Mouse (Mus musculus) induced T-regulatory cell, adult 2 months (primary cell): ENCODE results near the gene Plekho2.

ENCODE experiments used
- DNase-seq: peaks from one replicate; pipeline ENCODE4 v3.0.0-alpha.2; 2012; ENCODE audit warnings: low read depth

Plekho2 gene

DNA sequence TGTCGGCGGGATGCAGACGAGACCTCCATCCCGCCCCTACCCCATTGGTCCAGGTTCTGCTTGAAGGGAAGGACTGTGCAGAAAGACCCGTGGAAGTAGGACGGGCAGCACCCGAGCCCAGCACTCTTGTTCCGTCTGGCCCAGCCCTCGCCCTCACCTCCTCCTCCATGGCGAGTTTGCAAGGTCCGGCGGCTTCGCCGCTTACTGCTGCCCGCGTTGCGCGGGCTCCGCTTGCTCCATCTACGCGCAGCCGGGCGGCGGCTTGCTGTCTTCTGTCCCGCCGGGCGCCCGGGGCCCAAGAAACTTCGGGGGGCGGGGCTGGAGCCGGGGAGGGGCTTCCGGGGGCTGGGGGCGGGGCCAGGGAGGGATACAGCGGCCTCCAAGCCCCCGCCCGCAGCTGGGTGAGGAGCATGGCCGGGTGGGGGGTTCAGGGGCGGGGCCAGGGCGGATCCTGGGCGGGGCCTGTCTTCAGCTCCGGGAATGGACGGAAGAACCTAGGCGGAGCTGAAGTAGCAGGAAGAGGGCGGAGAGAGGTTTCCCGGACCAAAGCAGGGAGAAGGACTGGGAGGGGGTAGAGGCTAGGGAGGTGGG is at the start of gene Plekho2:
Plekho2 (minus strand) TSS at position 260 of the 591 bp plus-strand sequence.
- DNase-seq: peak; percentile 97

- DNase-seq: peak; percentile 42
These were observed 49.4 kb upstream of the Plekho2 start, which contains the start of gene Rbpms2 for GRCm38 (mm10) chr9:65629025-65629766. TSS of gene Rbpms2 (plus strand) at chr9:65629648.

DNA sequence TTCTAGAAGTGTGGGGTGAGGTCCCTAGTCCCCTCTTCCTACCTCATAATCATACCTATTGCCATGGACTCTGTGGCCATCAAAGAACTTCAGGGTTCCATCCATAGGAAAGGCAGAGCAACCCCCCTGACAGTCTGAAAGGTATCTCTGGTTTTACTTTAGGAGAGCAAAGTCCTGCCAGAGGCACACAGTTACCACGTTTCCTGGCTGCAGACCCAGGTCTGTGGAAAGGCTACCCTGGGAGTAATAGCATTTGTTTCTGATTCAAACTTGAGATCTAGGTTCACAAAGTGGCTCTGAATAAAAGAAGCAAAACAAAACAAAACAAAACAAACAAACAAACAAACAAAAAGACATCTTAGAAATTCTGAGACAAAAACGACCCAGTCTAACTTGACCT is 44.4 kb upstream of the Plekho2 start:
- no peak for DNase-seq

GRCm38 (mm10) chr9:65622826-65623225 is 43.0 kb upstream of the Plekho2 start:
- DNase-seq: peak; percentile 76

GRCm38 (mm10) chr9:65621666-65622065 is 41.8 kb upstream of the Plekho2 start:
- no peak for DNase-seq

- no peak for DNase-seq
These were observed 41.4 kb upstream of the Plekho2 start for GRCm38 (mm10) chr9:65621196-65621595.

DNA sequence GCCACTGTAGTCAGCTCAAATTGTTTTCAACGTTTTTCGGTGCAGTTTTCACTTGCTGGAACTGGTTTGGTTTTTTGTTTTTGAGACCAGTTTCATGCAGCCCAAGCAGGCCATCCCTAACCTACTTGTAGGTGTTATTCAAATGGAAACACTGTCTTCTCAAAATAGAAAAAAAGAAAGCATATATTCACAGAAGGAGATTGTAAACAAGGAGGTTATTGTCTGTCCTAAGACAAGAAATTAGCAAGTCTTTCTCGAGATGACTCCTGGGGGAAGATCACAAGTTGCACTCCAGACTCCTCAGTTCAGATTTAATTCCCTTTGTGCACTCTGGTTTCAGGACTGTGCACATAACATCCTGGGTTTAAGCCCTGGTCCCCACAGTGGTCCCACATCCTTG is 39.5 kb upstream of the Plekho2 start:
- no peak for DNase-seq

- no peak for DNase-seq
These were observed 33.3 kb upstream of the Plekho2 start for GRCm38 (mm10) chr9:65613098-65613497.

DNA sequence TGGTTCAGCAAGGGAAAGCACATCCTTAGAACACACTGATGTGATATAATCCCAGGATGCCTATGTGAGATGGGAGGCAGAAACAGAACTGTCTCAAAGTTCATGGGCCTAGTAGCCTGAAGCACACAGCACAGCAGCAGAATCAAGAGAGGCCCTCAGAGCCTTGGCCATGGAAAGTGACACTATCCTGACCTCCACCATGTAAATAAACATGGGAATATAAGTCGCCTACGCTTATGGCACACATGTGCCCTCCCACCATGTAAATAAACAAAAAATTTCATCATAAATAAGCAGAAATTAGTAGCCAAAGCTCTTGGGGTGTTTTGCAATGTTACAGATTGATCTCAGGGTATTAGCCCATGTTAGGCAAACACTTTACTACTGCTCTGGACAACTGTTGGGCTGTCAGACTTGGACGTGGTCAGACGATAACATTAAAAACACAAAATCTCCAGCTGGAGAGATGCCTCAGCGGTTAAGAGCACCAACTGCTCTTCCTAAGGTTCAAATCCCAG is 32.2 kb upstream of the Plekho2 start:
- no peak for DNase-seq

DNA sequence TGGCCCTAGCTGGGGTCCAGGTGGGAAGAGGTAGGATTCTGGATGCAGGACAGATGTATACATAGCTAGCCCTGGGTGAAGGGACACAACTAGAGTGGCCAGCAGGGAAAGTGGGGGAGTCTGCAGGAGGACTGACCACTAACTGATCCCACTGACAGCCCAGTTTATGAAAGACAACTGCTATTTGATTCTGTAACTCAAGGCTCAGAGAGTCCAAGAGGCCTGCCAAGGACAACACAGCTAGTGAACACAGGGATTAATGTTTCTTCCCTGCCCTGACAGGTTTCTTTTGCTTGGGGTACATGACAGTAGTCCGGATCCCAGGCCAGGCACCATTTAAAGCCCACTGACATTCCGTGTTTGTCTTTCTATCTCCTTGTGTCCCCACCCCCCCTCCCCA is 27.3 kb upstream of the Plekho2 start:
- no peak for DNase-seq

- no peak for DNase-seq
These were observed 26.7 kb upstream of the Plekho2 start for GRCm38 (mm10) chr9:65606321-65607109.

GRCm38 (mm10) chr9:65605471-65606136 is 25.8 kb upstream of the Plekho2 start:
- peak; percentile 84 for DNase-seq

DNA sequence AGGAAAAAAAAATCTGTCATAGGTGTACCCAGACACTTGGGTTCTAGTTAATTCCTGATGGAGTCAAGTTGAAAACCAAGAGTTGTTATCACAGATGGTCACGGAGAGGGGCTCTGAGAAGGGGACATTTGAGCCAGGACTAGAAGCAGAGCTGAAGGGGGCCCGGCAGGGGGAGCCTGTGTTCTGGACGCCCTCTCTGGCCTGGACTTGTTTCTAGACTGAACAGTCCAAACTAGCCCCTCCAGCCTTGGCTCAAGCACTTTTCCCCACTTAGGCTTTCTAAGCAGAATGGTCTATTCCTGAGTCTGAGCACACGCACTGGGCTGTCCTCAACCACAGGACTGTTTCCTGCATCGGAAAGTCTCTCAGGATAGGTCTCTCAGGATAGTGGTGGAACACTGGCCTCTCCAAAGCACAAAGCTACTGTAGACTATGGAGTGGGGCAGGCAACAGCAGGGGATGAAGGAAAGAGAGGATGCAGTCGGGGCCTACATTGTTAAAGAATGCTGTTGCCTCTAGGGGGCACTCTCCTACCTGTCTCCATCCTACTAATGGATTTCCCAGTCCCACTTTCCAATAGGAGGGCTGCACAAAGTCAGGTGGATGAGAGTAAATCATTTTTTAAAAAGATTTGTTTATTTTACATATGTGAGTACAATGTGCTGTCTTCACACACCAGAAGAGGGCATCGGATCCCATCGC is 23.7 kb upstream of the Plekho2 start:
- peak; percentile 45 for DNase-seq

GRCm38 (mm10) chr9:65600951-65601350 is 21.1 kb upstream of the Plekho2 start:
- no peak for DNase-seq

DNA sequence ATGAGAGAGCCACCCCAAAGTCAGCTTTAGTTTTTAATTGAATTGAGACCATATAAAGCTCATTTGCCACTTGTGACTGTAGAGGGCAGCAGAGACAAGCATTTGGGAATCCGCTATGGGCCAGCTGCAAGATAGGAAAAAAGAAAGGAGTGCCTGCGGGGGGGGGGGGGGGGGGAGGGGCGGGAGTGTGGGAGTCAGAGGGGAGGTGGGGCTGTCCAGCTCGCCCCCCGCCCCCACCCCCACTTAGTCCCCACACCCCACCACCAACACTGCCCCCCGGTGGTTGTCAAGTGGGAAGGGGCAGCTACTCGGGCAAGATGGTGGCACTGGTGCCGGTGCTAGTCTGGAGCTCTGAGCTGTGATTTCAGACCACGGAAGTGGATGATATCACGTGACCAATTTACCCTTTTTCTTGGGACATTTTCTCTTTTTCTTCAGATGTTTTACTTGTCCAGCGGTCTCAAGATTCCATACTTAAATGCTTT is 19.0 kb upstream of the Plekho2 start:
- peak; percentile 82 for DNase-seq

DNA sequence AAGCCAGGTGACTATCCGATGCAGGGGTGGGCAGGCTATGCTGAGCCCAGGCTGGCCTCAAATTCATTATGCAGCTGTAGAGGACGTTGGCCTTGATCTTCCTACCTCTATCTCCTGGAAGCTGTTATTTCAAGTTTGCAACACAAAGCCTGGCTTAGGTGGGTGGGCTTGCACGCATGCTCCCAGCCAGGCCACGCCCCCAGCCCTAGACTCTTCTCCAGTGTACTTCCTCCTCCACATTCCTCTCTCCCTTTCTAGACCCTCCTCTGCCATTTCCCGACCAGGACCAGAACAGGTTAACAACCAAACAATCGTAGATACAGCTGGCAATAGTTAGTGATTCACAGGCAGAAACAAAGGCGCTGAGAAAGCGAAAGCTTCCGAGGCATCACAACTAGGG is 13.8 kb upstream of the Plekho2 start:
- DNase-seq: no peak

DNA sequence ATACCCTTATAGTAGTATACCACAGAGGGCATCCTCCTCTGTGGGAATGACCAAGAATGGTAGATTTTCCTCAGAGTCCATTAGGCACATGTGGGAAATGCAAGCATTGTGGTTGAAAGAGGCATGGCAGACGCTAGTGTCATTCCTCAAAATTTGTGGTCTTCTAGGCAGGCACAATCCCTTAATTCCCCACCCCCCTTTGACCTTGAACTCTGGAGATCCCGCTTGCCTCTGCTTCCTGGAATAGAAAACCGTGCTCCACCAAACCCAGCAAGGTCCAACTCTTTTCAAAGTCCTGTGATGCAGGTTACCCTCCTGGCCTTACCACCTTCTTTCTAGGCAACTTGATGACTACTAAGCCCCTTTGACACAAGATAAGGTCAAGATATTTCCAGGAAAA is 12.9 kb upstream of the Plekho2 start:
- no peak for DNase-seq

DNA sequence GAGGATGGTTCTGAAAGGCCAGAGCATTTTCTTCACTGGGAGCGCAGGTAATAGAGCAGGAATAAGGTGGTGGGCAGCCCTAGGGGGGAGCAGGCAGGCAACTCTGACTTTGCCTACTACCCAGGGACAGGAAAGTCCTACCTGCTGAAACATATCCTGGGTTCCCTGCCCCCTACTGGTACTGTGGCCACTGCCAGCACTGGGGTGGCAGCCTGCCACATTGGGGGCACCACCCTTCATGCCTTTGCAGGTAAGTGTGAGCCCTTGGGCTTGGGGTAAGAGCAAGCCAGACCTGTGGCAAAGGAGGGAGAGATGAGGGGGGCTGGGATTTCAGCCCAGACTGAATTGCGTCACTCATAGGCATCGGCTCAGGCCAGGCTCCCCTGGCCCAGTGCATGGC is 9.3 kb upstream of the Plekho2 start:
- DNase-seq: no peak

DNA sequence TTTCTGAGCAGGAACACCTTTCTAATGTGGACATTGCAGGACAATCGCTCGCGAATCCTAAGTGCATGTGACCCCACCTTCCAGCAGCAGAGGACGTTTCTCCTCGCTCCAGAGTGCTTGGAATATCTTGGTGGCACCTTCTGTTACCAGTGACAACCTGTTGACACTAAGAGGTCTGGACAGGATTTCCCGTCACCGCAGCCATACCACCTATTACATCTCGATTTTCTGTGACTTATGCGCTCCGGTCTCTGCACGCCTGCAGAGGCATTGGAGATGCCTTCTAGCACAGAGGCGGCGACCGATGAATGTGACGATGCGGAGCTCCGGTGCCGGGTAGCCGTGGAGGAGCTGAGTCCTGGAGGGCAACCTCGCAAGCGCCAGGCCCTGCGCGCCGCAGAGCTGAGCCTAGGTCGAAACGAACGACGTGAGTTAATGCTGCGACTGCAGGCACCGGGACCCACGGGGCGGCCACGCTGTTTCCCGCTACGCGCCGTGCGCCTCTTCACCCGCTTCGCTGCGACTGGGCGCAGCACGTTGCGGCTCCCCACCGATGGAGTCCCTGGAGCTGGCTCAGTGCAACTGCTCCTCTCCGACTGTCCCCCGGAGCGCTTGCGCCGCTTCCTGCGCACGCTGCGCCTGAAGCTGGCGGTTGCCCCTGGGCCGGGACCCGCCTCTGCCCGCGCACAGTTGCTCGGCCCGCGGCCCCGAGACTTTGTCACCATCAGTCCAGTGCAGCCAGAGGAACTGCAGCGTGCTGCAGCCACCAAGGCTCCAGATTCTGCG is 7.9 kb upstream of the Plekho2 start:
- peak; percentile 68 for DNase-seq

DNA sequence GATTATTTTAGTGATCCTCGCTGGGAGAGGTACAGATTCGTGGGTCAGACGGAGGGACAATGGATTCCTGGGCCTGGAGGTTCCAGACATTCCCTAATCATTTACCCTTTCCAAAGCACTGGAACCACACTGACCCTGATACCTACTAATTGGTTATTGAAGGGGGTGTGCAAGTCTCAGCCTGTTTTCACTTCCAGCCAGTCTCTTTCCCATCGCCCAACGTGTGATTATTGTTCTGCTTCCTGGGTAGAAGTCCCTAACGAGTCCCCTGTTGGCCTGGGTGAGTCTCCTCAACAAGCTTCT is 7.4 kb upstream of the Plekho2 start:
- DNase-seq: no peak
